Mouse (Mus musculus): ENCODE data around the gene Dusp22. TPM values are rescaled to one million over a fixed set of nuclear protein-coding genes. Genes with fewer than 3 reads are reported as not detected.

Dusp22 gene
- 10 to 100 TPM; 44.9 to 50.5 TPM for total RNA-seq (2021)
- long read RNA-seq, experiment 1, transcript Dusp22-202 (7 exons, 3,015 nt), result minor isoform, 13 of 76 reads
- long read RNA-seq, experiment 1, transcript Dusp22-201 (8 exons, 1,161 nt), result major isoform, 45 of 76 reads
- long read RNA-seq, experiment 1, partial matches to known transcripts, result 6 of 76 reads
- long read RNA-seq, experiment 1, other reads (novel, unspliced or antisense), result 12 of 76 reads
- long read RNA-seq, experiment 2, transcript Dusp22-201 (8 exons, 1,161 nt), result major isoform, 38 of 78 reads
- long read RNA-seq, experiment 2, transcript Dusp22-202 (7 exons, 3,015 nt), result minor isoform, 29 of 78 reads
- long read RNA-seq, experiment 2, partial matches to known transcripts, result 6 of 78 reads
- long read RNA-seq, experiment 2, other reads (novel, unspliced or antisense), result 5 of 78 reads

DNA sequence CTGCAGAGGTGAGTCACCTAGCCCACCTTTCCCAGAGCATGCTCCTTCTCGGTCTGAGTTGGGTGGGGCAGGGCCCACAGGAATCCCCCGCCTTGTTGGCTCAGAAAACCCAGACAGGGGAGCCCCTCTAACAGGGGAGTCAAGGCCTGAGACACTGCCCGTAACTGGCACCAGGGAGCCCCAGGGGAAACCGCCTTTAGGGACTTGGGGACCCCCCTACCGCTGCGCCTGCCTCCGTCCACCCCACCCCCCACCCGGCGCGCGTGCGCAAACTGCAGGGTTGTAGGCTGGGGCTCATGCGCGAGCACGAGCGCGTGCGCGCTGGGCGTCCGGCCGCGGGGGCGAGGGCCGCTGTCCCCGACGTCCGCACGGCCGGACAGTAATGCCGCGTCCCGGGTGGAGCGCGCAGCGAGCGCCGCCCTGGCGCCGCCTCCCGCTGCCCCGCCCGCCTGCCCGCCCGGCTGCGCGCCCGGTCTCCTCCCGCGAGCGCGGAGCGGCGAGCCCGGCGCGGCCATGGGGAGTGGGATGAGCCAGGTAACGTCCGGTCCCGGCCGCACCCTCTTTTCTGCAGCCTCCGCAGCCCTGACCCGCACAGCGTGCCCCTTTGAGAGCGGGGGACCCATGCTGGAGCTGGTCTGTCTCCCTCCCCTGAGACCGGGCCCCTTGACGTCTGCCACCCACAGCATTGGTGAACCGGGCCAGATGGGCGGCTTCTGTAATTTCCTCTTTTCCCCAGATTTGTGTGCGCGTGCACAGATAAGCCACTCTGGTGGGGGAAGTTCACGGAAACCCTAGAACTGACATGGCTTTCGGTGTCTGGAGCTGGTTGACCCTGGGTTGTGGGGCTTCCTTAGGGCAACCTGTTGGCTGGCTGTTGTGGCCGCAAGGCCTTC is at the start of gene Dusp22:
Dusp22 (plus strand) TSS at position 387 of the 893 bp plus-strand sequence.
- peak; percentile 93 for DNase-seq

DNA sequence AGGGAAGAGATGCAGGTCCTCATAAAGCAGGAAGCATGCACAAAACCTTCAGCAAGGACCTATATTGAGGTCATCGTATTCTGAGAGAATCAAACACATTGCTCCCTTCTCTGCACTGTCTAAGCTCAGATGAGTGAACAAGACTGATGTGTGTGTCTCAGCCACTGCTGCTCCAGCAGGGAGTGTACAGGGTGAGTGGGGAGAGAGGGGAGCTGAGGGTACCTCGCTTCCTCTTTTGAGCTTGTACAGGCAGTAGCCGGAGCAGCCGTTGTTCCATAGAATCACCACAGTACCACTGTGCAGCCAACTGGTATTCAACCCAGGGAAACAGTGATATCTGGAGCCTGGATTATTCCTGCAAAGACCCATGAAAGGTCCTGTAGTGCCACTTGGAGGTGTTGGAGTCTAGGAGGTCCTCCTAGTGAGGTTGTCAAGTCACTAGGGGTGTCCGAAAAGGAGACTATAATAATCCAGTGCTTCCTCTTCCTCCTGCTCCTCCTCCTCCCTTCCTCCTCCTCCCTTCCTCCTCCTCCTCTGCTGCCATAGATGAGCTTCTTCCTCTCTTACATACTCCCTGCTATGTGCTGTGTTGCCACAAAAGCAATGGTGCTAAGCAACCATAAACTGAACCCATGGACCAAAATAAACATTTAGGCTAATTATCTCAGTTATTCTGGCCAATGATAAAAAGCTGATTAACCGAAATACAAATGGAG is 47.6 kb upstream of the Dusp22 start:
- no peak for DNase-seq

DNA sequence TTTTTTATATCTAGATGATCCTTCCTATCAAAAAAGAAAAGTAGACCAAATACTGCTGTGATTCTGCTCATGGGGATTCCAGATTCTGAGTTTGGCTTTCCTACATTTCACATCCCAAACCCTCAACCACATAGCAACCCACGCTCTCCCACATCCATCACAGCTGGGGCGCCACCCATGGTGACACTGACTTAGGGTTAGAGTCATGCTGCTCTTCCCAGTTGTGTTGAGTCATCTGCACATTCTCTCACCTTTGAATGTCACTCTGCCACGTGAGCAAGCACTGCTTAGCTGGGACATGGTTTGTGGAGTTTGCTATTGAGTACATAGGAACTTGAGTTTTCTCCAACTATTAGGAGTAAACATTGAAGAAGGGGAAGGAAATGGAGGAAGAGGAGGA is 40.1 kb upstream of the Dusp22 start:
- DNase-seq, result no peak

DNA sequence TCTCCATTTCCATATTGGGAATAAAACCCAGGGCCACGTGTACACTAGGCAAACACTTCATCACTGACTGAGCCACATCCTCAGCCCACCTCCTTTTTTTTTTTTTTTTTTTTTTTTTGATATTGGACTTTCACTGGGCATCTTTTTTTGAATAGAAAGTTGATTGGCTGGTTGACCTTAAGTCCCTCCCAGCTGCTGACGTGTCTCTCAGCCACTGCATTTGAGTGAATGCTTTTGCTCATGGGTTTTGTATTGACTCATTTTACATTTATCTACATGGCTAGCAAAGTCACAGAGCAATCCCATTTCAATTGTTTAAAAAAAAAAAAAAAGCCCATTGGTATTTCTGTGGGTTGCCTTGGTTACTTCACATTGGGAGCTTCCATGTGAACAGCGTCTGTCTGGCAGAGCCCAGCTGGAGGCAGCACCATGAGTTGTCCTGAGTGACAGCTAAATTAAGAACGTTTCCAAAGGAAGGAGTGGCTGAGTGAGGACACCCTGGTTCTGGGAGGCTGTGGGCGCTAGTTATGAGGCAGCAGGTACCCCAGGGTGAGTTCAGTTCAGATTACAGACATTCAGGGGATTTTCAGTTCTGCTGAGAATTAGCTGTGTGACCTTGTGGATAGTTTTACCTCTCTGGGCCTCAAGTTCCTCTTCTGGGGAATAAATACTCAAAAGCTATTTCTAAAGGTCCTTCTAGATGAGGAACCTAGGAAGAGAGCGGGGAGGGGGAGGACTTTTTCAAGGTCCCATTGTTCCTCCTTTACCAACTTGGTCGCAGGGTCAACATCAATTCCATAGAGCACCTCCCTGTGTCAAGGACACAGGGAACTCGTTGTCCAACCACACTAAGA is 31.4 kb upstream of the Dusp22 start:
- DNase-seq, result no peak

DNA sequence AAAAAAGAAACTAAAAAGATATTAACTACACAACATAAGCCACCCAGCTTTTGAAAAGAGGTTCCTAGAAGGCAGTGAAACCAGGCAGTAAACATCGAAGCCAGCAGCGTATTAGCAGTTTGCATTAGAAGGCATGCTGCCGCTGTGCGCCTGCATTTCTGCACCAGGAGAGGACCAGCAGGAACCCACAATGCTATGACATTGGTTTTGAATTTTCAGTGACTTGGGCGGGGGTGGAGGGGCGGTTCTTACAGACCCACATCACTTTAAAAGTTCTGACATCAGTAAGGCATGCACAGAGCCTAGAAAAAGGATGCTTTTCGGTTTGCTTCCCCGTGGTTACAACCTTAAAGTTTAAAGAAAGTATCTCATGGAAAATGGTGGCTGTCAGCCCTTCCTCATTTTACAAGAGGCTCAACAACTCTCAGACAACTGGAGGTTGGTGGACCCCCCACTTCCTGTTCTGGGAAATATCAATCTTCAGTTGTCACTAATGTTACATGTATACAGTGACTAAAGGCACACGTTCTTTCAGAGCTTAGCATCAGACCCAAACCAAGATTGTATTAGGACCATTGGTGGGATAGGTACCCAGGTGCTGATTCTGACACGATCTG is 29.9 kb upstream of the Dusp22 start:
- no peak for DNase-seq

DNA sequence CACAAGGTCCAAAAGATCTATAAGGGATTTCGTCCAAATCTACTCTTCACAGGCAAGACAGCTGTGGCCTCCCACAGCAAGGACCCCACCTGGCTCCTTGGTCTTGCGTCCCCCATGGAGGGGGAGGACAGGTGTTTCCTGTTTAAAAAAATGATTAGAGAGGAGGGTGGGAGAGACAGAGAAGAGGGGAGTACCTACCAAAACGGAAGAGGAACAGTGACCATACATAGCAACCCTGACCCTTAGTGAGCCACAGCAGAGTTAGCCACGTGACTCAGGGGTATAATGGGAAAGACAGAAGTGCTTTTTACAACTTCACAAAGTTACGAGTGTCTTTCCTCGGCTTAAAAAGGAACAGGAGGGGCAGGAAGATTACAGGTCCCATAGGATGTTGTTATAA is 26.8 kb upstream of the Dusp22 start:
- DNase-seq, result no peak

DNA sequence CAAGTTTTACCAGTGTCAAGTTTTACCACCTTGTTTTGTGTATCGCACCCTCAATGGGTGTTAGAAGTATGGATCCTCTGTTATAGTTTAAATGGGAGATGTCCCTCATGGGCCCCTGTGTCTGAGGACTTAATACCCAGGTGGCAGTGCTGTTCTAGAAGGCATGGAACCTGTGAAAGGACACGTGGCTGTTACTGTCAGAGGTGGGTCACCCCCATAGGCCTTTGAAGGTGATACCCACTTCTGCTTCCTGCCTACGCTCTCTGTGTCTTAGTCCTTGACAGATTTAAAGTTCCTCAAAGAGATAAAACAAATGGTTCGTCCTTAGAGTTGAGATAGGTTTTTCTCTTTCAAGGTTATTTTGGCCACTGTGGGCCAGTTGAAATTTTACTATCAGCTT is 23.3 kb upstream of the Dusp22 start:
- no peak for DNase-seq

DNA sequence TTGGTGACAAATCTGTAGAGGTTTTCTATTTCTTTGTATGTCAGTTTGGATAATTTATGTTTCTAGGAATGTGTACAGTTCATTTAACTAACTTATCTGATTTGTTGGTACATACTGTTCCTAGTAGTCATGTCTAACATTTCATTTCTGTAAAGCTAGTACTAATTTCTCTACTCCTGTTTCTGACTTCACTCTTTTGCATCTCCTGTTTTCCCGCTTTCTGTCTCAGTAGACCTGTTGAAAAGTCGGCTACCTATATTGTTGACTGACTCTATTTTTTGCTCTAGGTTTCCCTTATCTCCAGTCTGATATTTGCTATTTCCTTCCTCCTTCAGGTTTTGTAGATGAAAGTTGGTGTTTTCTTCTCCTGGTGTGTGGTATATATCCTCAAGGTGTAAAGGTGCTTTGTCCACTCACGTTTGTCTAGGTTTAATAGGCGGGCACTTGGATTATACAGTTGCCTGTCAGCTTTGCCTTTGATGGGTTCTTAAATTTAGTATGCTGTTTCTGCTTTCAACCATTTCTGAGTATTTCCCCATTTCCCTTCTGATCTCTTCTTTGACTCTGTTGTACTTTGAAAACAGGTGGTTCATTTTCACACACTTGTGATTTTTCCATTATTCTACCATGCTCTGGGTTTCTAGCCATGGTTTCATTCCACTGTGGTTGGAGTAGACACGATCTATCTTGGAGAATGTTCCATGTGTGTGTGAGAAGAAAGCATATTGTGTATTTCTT is 21.3 kb upstream of the Dusp22 start:
- DNase-seq, result no peak

DNA sequence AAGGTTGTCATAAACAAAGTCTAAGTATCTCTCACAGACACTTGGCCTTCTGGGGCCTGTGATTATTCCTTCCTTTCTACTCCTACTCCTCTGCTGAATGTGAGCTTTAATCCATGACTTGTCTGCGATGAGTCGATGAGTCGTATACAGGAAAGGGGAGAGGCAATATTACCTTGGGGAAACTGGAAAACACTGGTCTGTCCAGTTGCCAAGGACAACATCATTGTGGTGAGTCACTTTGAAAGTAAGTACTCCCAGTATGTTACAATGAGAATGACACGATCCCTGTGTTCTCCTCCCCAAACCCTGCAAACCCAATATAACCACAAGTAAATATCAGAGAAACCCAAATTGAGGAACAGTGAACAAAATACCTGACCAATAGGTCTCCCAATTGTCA is 17.7 kb upstream of the Dusp22 start:
- DNase-seq, result no peak

DNA sequence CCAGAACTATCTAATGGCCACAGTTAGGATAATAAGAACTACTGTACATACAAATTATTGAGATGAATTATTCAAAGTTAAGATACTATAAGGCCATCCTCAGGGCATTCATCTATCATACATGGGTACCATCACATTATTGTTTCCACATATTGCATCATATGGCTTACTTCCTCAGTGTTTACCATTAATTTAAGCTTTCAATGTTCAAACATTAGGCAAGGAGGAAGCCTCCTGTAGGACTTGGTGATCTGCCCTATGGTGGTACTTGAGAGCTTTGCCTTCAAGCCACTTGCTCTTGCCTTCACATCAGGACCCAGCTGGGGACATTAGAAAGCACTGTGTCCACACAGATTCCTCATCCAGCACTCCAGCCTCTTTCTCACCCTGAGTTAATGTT is 11.3 kb upstream of the Dusp22 start:
- DNase-seq, result no peak

DNA sequence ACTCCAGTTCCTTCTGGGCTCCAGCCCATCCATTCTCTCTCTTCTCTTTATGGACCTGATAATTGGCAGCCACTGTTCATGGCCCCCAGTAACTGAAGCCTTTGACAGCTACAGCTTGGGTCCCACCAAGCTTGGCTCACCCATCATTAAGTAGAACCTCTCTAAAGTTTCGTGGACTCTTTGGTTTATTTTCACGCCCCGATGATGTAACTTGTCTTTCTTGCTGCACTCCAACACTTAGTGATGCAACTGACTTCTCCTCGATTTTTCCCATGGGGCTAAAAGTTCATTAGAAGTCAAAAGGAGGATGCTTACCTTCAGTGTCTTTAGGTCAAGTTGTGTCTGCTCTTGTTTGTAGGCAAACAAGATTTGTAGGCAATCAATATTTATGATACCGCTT is 10.6 kb upstream of the Dusp22 start:
- DNase-seq, result no peak

DNA sequence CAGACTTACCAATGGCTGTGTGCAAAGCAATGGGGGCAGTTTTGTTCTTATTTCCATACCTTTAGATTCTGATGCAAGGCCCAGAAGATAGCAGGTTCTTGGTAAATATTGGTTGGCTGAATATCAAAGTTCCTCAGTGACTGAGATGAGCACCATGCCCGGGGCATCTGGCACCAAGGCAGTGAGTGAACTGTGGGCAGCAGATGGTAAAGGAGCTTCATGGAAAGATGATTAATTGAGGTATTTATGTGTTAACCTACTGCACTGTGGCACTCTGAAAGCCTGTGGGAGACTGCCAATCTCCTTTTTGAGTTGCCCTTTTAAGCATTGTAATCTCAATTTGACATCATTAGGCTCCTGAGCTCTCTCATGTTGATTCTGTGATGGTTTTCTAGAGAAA is 9.1 kb upstream of the Dusp22 start:
- DNase-seq, result no peak

DNA sequence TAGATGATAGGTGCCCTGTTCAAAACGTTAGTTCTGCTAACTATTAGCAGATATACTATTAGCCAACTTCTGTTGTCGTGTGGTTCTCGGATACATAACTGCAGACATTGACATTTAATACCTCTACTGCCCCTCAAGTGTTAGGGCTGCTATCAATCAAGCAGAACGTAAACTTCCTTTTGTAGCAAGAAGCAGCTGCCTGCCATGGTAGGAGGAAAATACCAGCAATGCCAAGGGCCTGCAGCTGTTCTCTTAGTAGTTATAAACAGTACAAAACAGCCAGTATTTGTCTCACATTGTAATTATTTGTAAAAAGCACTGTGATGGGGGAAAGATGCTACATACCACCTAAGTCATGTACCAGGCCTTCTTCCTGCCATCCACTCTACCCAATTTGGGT is 6.7 kb upstream of the Dusp22 start:
- DNase-seq, result no peak

DNA sequence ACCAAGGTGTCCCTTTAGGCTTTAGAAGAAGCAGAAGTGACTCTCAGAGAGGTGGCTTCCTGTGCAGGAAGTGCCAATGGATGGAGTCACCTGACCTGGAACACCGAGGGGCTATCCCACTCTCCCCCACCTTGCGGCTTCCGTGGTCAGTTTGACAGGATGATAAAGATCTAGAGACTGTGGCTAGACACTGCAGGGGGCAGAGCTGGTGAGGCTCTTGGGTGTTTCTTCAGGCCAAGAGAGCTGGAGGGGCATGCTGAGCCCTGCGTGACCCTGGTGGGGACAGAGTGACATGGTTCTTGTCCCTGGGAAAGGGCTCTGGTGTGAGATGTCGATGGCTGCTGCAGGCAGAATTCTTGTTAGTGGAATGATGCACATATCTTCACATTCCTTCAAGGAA is 5.3 kb upstream of the Dusp22 start:
- no peak for DNase-seq

DNA sequence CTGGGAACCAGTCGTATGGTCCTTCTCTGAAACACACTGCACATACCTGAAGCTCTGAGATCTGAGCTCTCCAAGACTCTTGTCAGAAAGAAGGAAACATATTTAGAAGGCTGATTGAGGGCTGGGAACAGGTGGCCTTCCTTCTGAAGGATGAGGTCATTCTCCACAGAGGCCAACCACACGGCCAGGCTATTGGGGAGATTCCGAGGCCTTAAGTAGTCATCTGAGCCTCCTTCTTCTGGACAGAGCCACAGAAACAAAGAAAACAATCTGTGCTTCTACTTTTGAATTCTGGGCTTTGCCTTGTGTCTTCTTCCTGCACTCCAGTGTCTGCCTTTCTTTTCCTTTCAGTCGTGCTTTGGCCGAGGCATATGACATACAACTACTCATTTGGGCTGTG is 2.9 kb upstream of the Dusp22 start:
- peak; percentile 13 for DNase-seq

DNA sequence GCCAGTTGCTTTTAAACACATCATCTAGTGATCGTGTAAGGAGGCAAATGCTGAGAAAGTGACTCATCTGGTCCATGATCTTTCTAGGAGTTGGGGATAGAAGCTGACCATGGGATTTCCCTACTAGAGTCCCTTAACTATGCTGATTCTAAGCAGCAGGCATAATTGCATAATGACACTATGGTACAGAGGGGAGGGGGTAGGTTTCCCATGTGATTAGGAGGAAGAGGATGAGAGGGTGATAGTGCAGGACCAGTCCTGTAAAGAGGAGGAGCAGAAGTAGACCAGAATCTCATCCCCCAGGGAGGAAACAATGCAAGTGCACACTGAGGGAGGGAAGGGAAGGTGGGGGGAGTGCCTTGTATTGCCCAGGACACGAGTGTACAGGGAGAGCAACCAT is 2.0 kb upstream of the Dusp22 start:
- DNase-seq, result no peak

DNA sequence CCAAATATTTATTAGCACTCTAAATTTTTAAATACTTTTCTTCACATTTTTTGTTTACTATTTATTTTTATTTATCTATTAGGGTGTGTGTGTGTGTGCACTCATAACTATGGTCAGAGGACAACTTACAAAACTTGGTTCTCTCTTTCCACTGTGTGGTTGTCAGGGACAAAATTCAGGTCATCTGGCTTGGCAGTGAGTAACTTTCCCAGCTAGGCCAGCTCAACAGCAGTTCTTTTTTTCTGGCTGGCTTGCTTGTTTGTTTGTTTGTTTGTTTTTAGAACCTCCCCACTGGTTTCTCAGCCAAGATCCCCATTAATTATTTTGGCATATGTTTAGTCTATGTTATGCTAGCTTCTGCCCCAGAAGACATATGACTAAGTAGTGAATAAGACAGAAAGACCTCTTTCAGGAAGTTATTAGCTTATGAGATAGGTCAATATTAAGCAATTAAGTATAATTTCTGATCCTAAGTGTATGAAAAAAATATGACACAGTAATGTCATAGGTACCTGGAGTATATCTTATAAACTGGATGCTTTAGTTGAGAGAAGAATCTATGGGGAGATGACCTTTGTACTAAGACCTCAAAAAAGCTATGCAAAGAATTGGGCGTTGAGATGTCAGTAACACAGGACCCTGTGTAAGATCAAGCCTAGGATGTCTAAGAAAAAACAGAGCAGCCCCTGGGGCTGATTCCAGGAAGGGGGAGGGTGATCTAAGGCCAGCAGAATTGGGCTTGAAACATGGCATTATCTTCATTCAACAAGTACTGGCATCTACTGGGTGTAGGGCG is 1.4 kb upstream of the Dusp22 start:
- no peak for DNase-seq

DNA sequence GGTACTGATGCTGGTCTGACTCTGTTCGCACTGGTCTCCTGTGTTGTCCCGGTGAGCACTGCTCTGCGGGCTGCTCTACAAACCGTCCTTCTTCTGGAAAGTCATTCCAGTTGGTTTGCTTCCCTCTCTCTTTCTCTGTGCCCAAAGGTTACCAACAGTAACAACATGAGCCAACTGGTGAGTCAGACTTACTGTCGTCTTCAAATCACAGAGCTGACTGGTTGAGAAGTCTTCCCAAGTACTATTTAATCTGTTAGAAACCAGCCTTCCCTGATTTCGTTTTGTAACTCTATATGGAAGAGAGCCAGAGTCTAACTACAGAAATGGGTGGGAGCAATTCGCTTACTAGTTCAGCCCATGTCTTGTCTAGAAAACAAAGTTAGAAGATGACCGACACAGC is 5.5 kb downstream of the Dusp22 start:
- DNase-seq, result no peak

DNA sequence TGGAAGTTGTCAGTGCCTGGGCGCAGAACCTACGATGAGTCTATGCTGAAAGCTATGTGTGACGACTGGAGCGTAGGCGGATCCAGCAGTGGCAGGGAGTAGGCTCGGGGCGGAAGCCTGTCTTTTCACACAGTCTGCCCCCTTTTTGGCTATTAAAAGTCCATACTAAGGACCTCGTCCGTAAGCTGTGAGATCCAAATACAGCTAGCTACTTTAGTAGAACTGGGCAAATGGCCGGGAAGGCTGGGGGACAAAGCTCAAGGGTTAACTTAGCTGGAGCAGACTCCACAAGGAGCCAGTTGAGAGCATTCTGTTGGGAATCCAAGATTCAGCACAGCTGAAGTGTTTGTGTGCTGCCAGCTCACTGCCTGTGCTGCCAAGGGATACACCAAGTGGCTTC is 6.7 kb downstream of the Dusp22 start:
- DNase-seq, result no peak

DNA sequence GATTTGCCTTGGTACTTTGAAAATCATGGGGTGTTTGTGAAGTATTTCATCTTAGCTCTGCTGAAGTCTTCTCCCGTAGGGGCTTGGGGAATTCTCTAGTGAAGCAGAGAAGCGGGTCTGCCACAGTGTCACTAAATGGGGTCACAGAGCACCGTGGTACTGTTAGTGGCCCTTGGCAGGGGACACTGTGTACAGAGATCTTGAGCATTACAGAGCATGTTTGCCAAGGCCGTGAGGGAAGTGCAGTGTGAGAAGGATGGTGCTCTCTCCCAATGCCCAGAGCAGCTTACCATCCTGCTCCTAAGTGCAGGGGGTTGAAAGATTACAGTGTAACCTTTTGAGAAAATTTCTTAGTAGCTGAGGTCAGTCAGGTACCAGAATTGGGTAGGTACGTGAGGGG is 8.5 kb downstream of the Dusp22 start:
- DNase-seq, result no peak

Data from gastrocnemius, postnatal 25 days (tissue).